Mouse (Mus musculus): ENCODE measurements at regions not wholly inside any gene's neighbourhood (a gene's known extent, or its start where the extent isn't known, plus 50 kb on each side); places are given as distances from the start of the nearest gene placed in this dataset.

- TF ChIP-seq POLR2A (IDR thresholded peaks at IDR 0.05; ENCODE audit: borderline replicate concordance, insufficient read depth, low read length) (no peak), CTCF (IDR thresholded peaks at IDR 0.05; ENCODE audit: borderline replicate concordance, insufficient read depth, low read depth, low read length) (no peak)
Measured at GRCm38 (mm10) chr2:128514463-128515290, 76.3 kb upstream of the Spdye4c start.

Data from cerebellum, adult 2 months (tissue).